Mouse (Mus musculus): ENCODE measurements at regions not wholly inside any gene's neighbourhood (a gene's known extent, or its start where the extent isn't known, plus 50 kb on each side); places are given as distances from the start of the nearest gene placed in this dataset.

GRCm38 (mm10) chr16:42808864-42809263, 66.8 kb upstream of the Zbtb20 start:
- DNase-seq = peak; percentile 1 to 24

- DNase-seq = no peak
Measured at GRCm38 (mm10) chr16:42807536-42807935, 68.1 kb upstream of the Zbtb20 start.

- DNase-seq = no peak
Measured at GRCm38 (mm10) chr16:42803609-42804008, 72.1 kb upstream of the Zbtb20 start.

GRCm38 (mm10) chr16:42792571-42792970, 83.1 kb upstream of the Zbtb20 start:
- no peak for DNase-seq

GRCm38 (mm10) chr16:42784712-42785111, 91.0 kb upstream of the Zbtb20 start:
- DNase-seq = no peak

- no peak for DNase-seq
Measured at GRCm38 (mm10) chr16:42784031-42784430, 91.7 kb upstream of the Zbtb20 start.

GRCm38 (mm10) chr16:42782091-42782679, 93.5 kb upstream of the Zbtb20 start:
- DNase-seq = peak; percentile 42 to 56

- DNase-seq = no peak
Measured at GRCm38 (mm10) chr16:42781096-42782071, 94.3 kb upstream of the Zbtb20 start.

GRCm38 (mm10) chr16:42779957-42780356, 95.7 kb upstream of the Zbtb20 start:
- no peak for DNase-seq

GRCm38 (mm10) chr16:42772640-42773039, 103.0 kb upstream of the Zbtb20 start:
- DNase-seq = no peak

GRCm38 (mm10) chr16:42770199-42770598, 105.5 kb upstream of the Zbtb20 start:
- DNase-seq = no peak

- DNase-seq = no peak
Measured at GRCm38 (mm10) chr16:42748681-42749080, 127.0 kb upstream of the Zbtb20 start.

- no peak for DNase-seq
Measured at GRCm38 (mm10) chr16:42745943-42746675, 129.6 kb upstream of the Zbtb20 start.

- DNase-seq = no peak
Measured at GRCm38 (mm10) chr16:42743538-42743937, 132.1 kb upstream of the Zbtb20 start.

GRCm38 (mm10) chr16:42743120-42743519, 132.6 kb upstream of the Zbtb20 start:
- no peak for DNase-seq

GRCm38 (mm10) chr16:42727826-42728225, 147.9 kb upstream of the Zbtb20 start:
- DNase-seq = no peak

- DNase-seq = no peak
Measured at GRCm38 (mm10) chr16:42719915-42720314, 155.8 kb upstream of the Zbtb20 start.

- no peak for DNase-seq
Measured at GRCm38 (mm10) chr16:42718452-42718851, 157.2 kb upstream of the Zbtb20 start.

GRCm38 (mm10) chr16:42717828-42718412, 157.8 kb upstream of the Zbtb20 start:
- no peak for DNase-seq

- DNase-seq = no peak
Measured at GRCm38 (mm10) chr16:42717075-42717827, 158.4 kb upstream of the Zbtb20 start.

GRCm38 (mm10) chr16:42702676-42703075, 173.0 kb upstream of the Zbtb20 start:
- DNase-seq = no peak

- DNase-seq = peak; percentile 28 to 59
Measured at GRCm38 (mm10) chr16:42681196-42681595, 194.5 kb upstream of the Zbtb20 start.

Data from kidney, postnatal 36 days (tissue).